Mouse (Mus musculus): Measurements from ENCODE around the gene Anks6.

DNA sequence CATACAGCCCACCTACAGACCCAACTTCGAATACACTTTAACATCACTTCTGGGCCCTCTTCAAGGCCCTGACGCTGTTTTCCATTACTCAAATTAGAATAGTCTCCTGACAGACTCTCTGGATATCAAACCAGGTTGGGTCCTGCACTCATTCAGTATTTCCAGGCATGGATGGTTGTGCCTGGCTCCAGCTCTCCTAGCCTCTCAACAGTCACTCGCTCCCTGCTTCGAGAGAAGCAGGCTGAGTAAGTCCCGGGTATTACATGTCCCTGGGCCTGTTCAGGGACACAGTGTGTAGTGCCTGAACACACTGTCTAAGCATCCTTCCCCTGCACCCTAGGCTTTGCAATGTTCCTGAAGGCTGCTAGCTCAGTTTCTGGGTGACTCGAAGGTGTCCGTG is 80.1 kb downstream of the Anks6 start:
- no peak for TF ChIP-seq POLR2A (IDR thresholded peaks at IDR 0.05; ENCODE audit: low read depth, low read length)
- no peak for TF ChIP-seq MYC (IDR thresholded peaks at IDR 0.05; ENCODE audit: low read depth, low read length)
- no peak for TF ChIP-seq ELF1 (IDR thresholded peaks at IDR 0.05; ENCODE audit: low read depth, low read length)
- no peak for TF ChIP-seq CTCF (conservative IDR thresholded peaks at IDR 0.05 in 1 of 2, IDR thresholded peaks at IDR 0.05 in 1 of 2; ENCODE audit: low read depth in 2 of 2, low read length in 2 of 2)
- no peak for TF ChIP-seq MAZ (IDR thresholded peaks at IDR 0.05; ENCODE audit: low read depth, low read length)
- no peak for TF ChIP-seq ZC3H11A (IDR thresholded peaks at IDR 0.05; ENCODE audit: low read depth, low read length)
- no peak for TF ChIP-seq E2F4 (IDR thresholded peaks at IDR 0.05; ENCODE audit: insufficient replicate concordance, low read depth, low read length)
- TF ChIP-seq NRF1 (IDR thresholded peaks at IDR 0.05; ENCODE audit: low read depth, low read length), result no peak
- TF ChIP-seq GABPA (IDR thresholded peaks at IDR 0.05; ENCODE audit: insufficient replicate concordance, low read depth, low read length), result no peak
- no peak for TF ChIP-seq MAX (IDR thresholded peaks at IDR 0.05; ENCODE audit: low read length)
- no peak for TF ChIP-seq ZNF384 (IDR thresholded peaks at IDR 0.05; ENCODE audit: low read depth, low read length)

Data from CH12.LX (cell line).